Mouse (Mus musculus) stomach, postnatal 0 days (tissue): Measurements from ENCODE around the gene Amn1.

Experiments
- CTCF ChIP-seq: IDR thresholded peaks from 2 replicates; pipeline ENCODE4 v1.5.1; 2016; ENCODE audit warnings: antibody characterized with exemption, low read depth, mild to moderate bottlenecking, moderate library complexity
- EP300 ChIP-seq: optimal IDR thresholded peaks from 2 replicates; pipeline ENCODE3; 2016; ENCODE audit warnings: antibody characterized with exemption

- TF ChIP-seq CTCF (peak; percentile 85), EP300 (no peak)
Observed at GRCm38 (mm10) chr6:149119853-149120252, 68.7 kb downstream of the Amn1 start.
